Mouse (Mus musculus) heart, adult 2 months (tissue): ENCODE measurements around the gene Padi2.

ENCODE experiments used
- CTCF ChIP-seq: fragments of 200-600 bp; IDR thresholded peaks from 2 replicates; pipeline ENCODE4 v1.8.1; 2022; ENCODE audit warnings: antibody characterized with exemption, mild to moderate bottlenecking, moderate library complexity
- EP300 ChIP-seq: fragments of 200-500 bp; IDR thresholded peaks from 2 replicates; pipeline ENCODE4 v1.6.1; 2011; ENCODE audit warnings: low read depth, low read length, control low read depth; ENCODE audit not compliant: insufficient read depth

GRCm38 (mm10) chr4:140995811-140996210, 89.7 kb downstream of the Padi2 start:
- no peak for TF ChIP-seq CTCF
- no peak for TF ChIP-seq EP300
